8 mouse cellular contexts compared by ENCODE assay signal in the genomic region with DNA sequence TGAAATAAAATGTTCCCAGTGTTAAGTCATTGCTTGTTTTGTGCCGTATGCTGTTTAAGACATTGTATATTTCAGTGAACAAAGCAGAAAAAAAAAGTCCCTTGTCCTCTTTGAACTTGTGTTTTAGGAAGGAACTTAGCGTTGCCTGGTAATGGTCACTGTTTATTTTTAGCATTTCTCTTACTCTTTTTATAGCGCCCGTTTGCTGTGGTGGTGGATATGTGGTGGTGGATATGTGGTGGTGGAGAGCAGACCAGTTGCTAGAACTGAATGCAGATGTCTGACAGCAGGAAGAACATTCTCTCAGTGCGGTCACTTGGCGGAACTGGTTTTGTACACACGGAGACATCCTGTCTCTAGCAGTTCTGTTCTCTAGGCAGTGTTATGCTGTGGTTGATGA. TPM values are rescaled to one million over a fixed set of nuclear protein-coding genes. Genes with fewer than 3 reads are reported as not detected.
A peak's percentile ranks its signal among the peaks of the same experiment; 100 is the strongest.
DNase-seq lines count a peak whose midpoint lies in the region; ATAC-seq lines count a peak whose summit lies in the region.

No protein-coding gene starts in this region.

- no peaks in the 10 kb centered on the region for H3K9me3 ChIP-seq in midbrain, embryonic 14.5 days (ENCODE audit: control insufficient read depth, low read length)

- no peak overlapping the region for H3K9ac ChIP-seq in midbrain, embryonic 14.5 days (replicated peaks; ENCODE audit: low read length)

- WGBS in midbrain, embryonic 14.5 days: 93% methylated on average over 7 of the region's 7 CpGs

- H3K36me3 ChIP-seq in midbrain, embryonic 14.5 days (ENCODE audit: control insufficient read depth, insufficient read depth, low read length): peaks cover 45% of the 10 kb centered on the region

- no peak overlapping the region for H3K4me2 ChIP-seq in midbrain, embryonic 14.5 days (ENCODE audit: low read length)

- H3K4me3 ChIP-seq in midbrain, embryonic 14.5 days (replicated peaks; ENCODE audit: low read depth, low read length): no peak overlapping the region

- peak; percentile 97 for DNase-seq in heart, adult 11 months
- no peak for DNase-seq in heart, postnatal 25 days (ENCODE audit: low spot score)
- peak; percentile 65 to 70 for DNase-seq in CD8-positive naive resting alpha-beta T cell, adult 2 months (ENCODE audit: low read depth in 2 of 2, low spot score in 2 of 2)
- peak; percentile 27 to 37 for DNase-seq in heart, postnatal 14 days
- peak; percentile 59 to 69 for DNase-seq in lung, postnatal 4 days
- DNase-seq in thymus, postnatal 25 days: peak; percentile 58
- DNase-seq in testis, postnatal 10 days (ENCODE audit: low spot score): no peak
- no peak for DNase-seq in midbrain, embryonic 14.5 days

- H3K27ac ChIP-seq in midbrain, embryonic 14.5 days (replicated peaks; ENCODE audit: low read depth, low read length): no peak overlapping the region

- intact Hi-C loops in heart, postnatal 25 days (cut with DNase I): no loop called here
- intact Hi-C loops in heart, postnatal 14 days (cut with DNase I): no loop called here

- H3K4me1 ChIP-seq in midbrain, embryonic 14.5 days (ENCODE audit: control insufficient read depth, insufficient read depth, low read length): no peaks in the 10 kb centered on the region

- no peaks in the 10 kb centered on the region for H3K27me3 ChIP-seq in midbrain, embryonic 14.5 days (ENCODE audit: control insufficient read depth, insufficient read depth, low read length)

- no peak for ATAC-seq in midbrain, embryonic 14.5 days (ENCODE audit: low FRiP score, low TSS enrichment)

RNA-seq across cellular contexts. Expression of a gene that starts 8.1 kb away (rescaled TPM):
- 10 to 100 TPM; 79.7 to 85.4 TPM for total RNA-seq in heart, postnatal 25 days (2021)
- 10 to 100 TPM; 73.4 to 77.0 TPM for total RNA-seq in heart, postnatal 14 days (2021)
- 175 and 210 TPM in 2 replicates for polyA plus RNA-seq in midbrain, embryonic 14.5 days (2014; fragmentation: Nextera tagmentation; extraction: Ambion mirVana)

RNA-seq across cellular contexts. Expression of a gene that starts 25.7 kb away (rescaled TPM):
- 1 to 10 TPM; 8.2 to 9.4 TPM for total RNA-seq in heart, postnatal 25 days (2021)
- 10 to 100 TPM in 1 of 2 experiments, 1 to 10 TPM in 1; 8.4 to 12.8 TPM for total RNA-seq in heart, postnatal 14 days (2021)
- polyA plus RNA-seq in midbrain, embryonic 14.5 days (2014; fragmentation: Nextera tagmentation; extraction: Ambion mirVana): 8.4 and 11.5 TPM in 2 replicates

RNA-seq across cellular contexts. Expression of a gene that starts 45.9 kb away (rescaled TPM):
- total RNA-seq in heart, postnatal 25 days (2021): 1 to 10 TPM in 1 of 2 experiments, under 1 TPM in 1; 0.36 to 1.4 TPM
- 1 to 10 TPM; 1.5 to 2.4 TPM for total RNA-seq in heart, postnatal 14 days (2021)
- 3.2 TPM in 1 of 2 replicates, not detected in the other for polyA plus RNA-seq in midbrain, embryonic 14.5 days (2014; fragmentation: Nextera tagmentation; extraction: Ambion mirVana)

Comparison
In these comparisons a context has a peak if more than half of its experiments do, and no peak if none do; other contexts are left out.
1. DNase-seq: peak in heart, adult 11 months (single experiment), CD8-positive naive resting alpha-beta T cell, adult 2 months (2 of 2), heart, postnatal 14 days (2 of 2), lung, postnatal 4 days (2 of 2) and thymus, postnatal 25 days (single experiment); none in heart, postnatal 25 days (single experiment), testis, postnatal 10 days (single experiment) and midbrain, embryonic 14.5 days (single experiment).